Mouse (Mus musculus): Measurements from ENCODE around the gene Prl7a2.

Prl7a2 gene

DNA sequence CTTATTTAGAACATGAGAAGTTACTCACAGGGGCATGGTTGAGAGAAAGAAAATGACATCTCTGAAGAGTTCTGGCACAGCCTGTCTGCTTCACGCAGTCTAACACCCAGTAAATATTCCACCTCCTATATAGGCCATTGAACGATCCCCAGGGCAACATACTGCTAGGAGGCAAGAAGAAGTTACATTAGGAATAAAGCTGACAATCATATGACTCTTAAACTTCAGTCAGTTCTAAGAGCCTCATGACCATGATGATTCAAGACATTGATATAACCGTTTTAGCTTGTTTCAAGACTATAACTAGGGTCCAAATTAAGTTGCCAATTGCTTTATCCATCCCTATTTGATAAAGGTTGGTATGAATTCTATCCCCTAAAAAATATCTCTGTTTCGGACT is at the start of gene Prl7a2:
Gene Prl7a2, minus strand, starts transcription at position 101 of the 400 bp plus-strand sequence.
- DNase-seq (ENCODE audit: low spot score): no peak

GRCm38 (mm10) chr13:27716636-27717035 is 48.8 kb upstream of the Prl7a2 start, which contains the start of gene Prl7d1:
TSS of gene Prl7d1 (minus strand) at chr13:27716736.
- DNase-seq (ENCODE audit: low spot score): no peak

- no peak for DNase-seq (ENCODE audit: low spot score)
Measured at GRCm38 (mm10) chr13:27706521-27706920, 38.7 kb upstream of the Prl7a2 start.

GRCm38 (mm10) chr13:27660747-27661146 is 7.1 kb downstream of the Prl7a2 start:
- no peak for DNase-seq (ENCODE audit: low spot score)

GRCm38 (mm10) chr13:27642393-27642792 is 25.4 kb downstream of the Prl7a2 start, which contains the start of gene Prl7a1:
TSS of gene Prl7a1 (minus strand) at chr13:27642493.
- no peak for DNase-seq (ENCODE audit: low spot score)

GRCm38 (mm10) chr13:27610482-27610881 is 57.4 kb downstream of the Prl7a2 start, which contains the start of gene Prl7b1:
TSS of gene Prl7b1 (minus strand) at chr13:27610582.
- DNase-seq (ENCODE audit: low spot score): no peak

Measured in ovary, adult 18-20 months (tissue).